Mouse (Mus musculus) cortical plate, adult 2 months (tissue): ENCODE results near the gene Nanos3.
A peak's percentile ranks its signal among the peaks of the same experiment; 100 is the strongest.

Source experiments
- CTCF ChIP-seq: fragments of 200-500 bp; IDR thresholded peaks from 2 replicates; pipeline ENCODE4 v1.5.1; 2011; ENCODE audit warnings: mild to moderate bottlenecking, control low read depth, low read length; ENCODE audit not compliant: insufficient read depth; ENCODE audit errors: extremely low read depth
- POLR2A ChIP-seq: fragments of 200-500 bp; IDR thresholded peaks from 2 replicates; pipeline ENCODE4 v1.6.1; 2011; ENCODE audit warnings: mild to moderate bottlenecking, low read length, control low read depth; ENCODE audit not compliant: insufficient read depth; ENCODE audit errors: extremely low read depth

GRCm38 (mm10) chr8:84210167-84210791 is 25.3 kb upstream of the Nanos3 start:
- TF ChIP-seq CTCF (peak; percentile 80), POLR2A (no peak)
